Mouse (Mus musculus) intestine, embryonic 14.5 days (tissue): ENCODE results near the gene Dip2c. TPM values are rescaled to one million over a fixed set of nuclear protein-coding genes. Genes with fewer than 3 reads are reported as not detected.

Source experiments
- ATAC-seq: fragments of 200-750 bp; cut with Nextera tagmentation; replicated peaks from 2 replicates; pipeline ENCODE4 v1.8.0; 2017; ENCODE audit warnings: low read depth, moderate number of reproducible peaks, moderate TSS enrichment, moderate library complexity; ENCODE audit not compliant: low FRiP score, low TSS enrichment
- DNase-seq: peaks from one replicate; pipeline ENCODE4 v3.0.0-alpha.2; 2018; ENCODE audit warnings: low spot score
- H3K27ac ChIP-seq: fragments of 300-500 bp; sonication (generic); 2 replicates; pipeline ENCODE4 v1.5.1; 2014; ENCODE audit warnings: low read depth, mild to moderate bottlenecking, control low read depth
- H3K27me3 ChIP-seq: fragments of 300-500 bp; sonication (generic); replicated peaks from 2 replicates; pipeline ENCODE4 v1.6.1; 2014; ENCODE audit warnings: low read length, control low read depth; ENCODE audit not compliant: control insufficient read depth, insufficient read depth
- H3K36me3 ChIP-seq: fragments of 300-500 bp; sonication (generic); 2 replicates; pipeline ENCODE4 v1.6.1; 2014; ENCODE audit warnings: low read length, control low read depth; ENCODE audit not compliant: control insufficient read depth, insufficient read depth
- H3K4me1 ChIP-seq: fragments of 300-500 bp; sonication (generic); replicated peaks from 2 replicates; pipeline ENCODE4 v1.6.1; 2014; ENCODE audit warnings: low read length, control low read depth, mixed read lengths; ENCODE audit not compliant: control insufficient read depth, insufficient read depth
- H3K4me2 ChIP-seq: fragments of 300-500 bp; sonication (generic); 2 replicates; pipeline ENCODE4 v1.6.1; 2014; ENCODE audit warnings: low read length
- H3K4me3 ChIP-seq: fragments of 300-500 bp; sonication (generic); 2 replicates; pipeline ENCODE4 v1.5.1; 2014; ENCODE audit warnings: low read depth, low read length, control low read depth, mixed read lengths
- H3K9ac ChIP-seq: fragments of 300-500 bp; sonication (generic); 2 replicates; pipeline ENCODE4 v1.6.1; 2014; ENCODE audit warnings: mild to moderate bottlenecking, low read length
- H3K9me3 ChIP-seq: fragments of 300-500 bp; sonication (generic); 2 replicates; pipeline ENCODE4 v1.6.1; 2016; ENCODE audit warnings: low read length, control low read depth; ENCODE audit not compliant: control insufficient read depth
- WGBS: fragments of 180-500 bp; shearing (Covaris S2); extraction: QIAGEN DNeasy Blood & Tissue Kit; methylation state at CpG from one replicate; pipeline ENCODE4 v1.1.7; 2014; 5-methylcytosine and 5-hydroxymethylcytosine counted together
- polyA plus RNA-seq: library from polyadenylated mRNA; unstranded; fragments of >200 nt; fragmentation: Nextera tagmentation; extraction: Ambion mirVana; gene quantifications from 2 replicates; pipeline ENCODE4 v1.2.1, GENCODE M21; 2014

Gene Dip2c
- polyA plus RNA-seq, 1 experiment from 2014 or later, result 8.6 TPM

DNA sequence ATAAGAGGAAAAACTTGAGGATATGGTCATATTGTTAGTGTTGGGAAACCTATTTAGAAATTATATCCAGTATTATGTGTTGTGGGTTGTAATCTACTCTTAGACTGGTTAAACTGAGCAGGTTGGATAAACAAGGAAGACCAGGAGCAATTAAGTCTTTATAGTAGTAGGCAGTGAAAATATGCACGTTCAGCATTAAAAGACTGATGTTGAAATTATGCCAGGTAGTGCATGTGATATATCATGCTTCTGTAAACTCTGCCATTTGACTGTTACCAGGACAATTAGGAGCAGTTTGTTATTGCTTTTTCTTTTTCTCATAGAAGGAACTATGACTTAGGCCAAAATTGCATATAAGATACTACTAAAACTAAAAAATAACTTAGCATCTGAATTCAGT is 285.8 kb downstream of the Dip2c start:
- H3K9ac ChIP-seq, result no peak overlapping the region
- H3K27ac ChIP-seq, result no peak overlapping the region
- 0 out of 2 replicates have a peak, but pooled peaks cover 4% of the 10 kb centered on the region for H3K36me3 ChIP-seq
- no peak for ATAC-seq
- no peak for DNase-seq
- H3K27me3 ChIP-seq, result no peaks in the 10 kb centered on the region
- no peak overlapping the region for H3K4me2 ChIP-seq
- H3K9me3 ChIP-seq, result no peaks in the 10 kb centered on the region
- H3K4me3 ChIP-seq, result no peak overlapping the region
- 49% methylated on average over 1 of the region's 1 CpGs for WGBS
- no peaks in the 10 kb centered on the region for H3K4me1 ChIP-seq

- Histone ChIP-seq H3K9me3 (no peaks in the 10 kb centered on the region), H3K27me3 (no peaks in the 10 kb centered on the region), H3K4me3 (no peak overlapping the region), H3K27ac (no peak overlapping the region), H3K9ac (no peak overlapping the region), H3K4me1 (no peaks in the 10 kb centered on the region), H3K4me2 (no peak overlapping the region), H3K36me3 (0 out of 2 replicates have a peak, but pooled peaks cover 4% of the 10 kb centered on the region)
- ATAC-seq, result no peak
- DNase-seq, result no peak
- 20% methylated on average over 2 of the region's 2 CpGs for WGBS
Measured at GRCm38 (mm10) chr13:9562921-9563320, 286.6 kb downstream of the Dip2c start.

DNA sequence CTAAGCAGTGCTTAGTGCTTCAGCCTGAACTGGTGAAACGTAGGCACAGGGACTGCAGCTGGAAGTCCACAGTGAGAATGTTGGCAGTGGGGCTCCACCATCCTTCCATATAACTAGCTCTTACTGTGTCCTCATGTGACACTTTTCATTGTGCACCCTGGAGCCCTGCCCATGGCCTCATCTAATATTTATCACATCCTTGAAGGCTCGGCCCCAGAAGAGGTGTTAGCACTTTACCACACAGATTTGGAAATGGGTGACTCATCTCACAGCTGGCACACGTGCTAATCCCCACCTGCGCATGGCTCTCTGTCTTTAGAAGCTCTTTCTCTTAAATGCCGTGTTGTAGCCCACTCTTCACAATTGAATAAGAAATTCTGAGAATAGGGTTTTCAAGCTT is 292.5 kb downstream of the Dip2c start:
- no peak for ATAC-seq
- no peaks in the 10 kb centered on the region for H3K9me3 ChIP-seq
- DNase-seq, result no peak
- WGBS, result 87% methylated on average over 5 of the region's 5 CpGs
- H3K4me3 ChIP-seq, result no peak overlapping the region
- peaks cover 16% of the 10 kb centered on the region for H3K36me3 ChIP-seq
- no peak overlapping the region for H3K9ac ChIP-seq
- H3K4me1 ChIP-seq, result no peaks in the 10 kb centered on the region
- H3K27ac ChIP-seq, result no peak overlapping the region
- no peaks in the 10 kb centered on the region for H3K27me3 ChIP-seq
- H3K4me2 ChIP-seq, result no peak overlapping the region

GRCm38 (mm10) chr13:9576686-9577085 is 300.4 kb downstream of the Dip2c start:
- Histone ChIP-seq H3K36me3 (peaks cover 11% of the 10 kb centered on the region; the same call in 1 of the 2 replicates), H3K27me3 (no peaks in the 10 kb centered on the region), H3K9me3 (no peaks in the 10 kb centered on the region), H3K4me3 (no peak overlapping the region), H3K27ac (no peak overlapping the region), H3K9ac (no peak overlapping the region), H3K4me2 (no peak overlapping the region), H3K4me1 (no peaks in the 10 kb centered on the region)
- 86% methylated on average over 4 of the region's 4 CpGs for WGBS
- ATAC-seq (no peak), DNase-seq (no peak)

- Histone ChIP-seq H3K27ac (no peak overlapping the region), H3K9ac (no peak overlapping the region), H3K9me3 (no peaks in the 10 kb centered on the region), H3K36me3 (peaks cover 11% of the 10 kb centered on the region; the same call in 1 of the 2 replicates), H3K4me1 (no peaks in the 10 kb centered on the region), H3K27me3 (no peaks in the 10 kb centered on the region), H3K4me2 (no peak overlapping the region), H3K4me3 (no peak overlapping the region)
- 87% methylated on average over 4 of the region's 4 CpGs for WGBS
- DNase-seq (no peak), ATAC-seq (no peak)
Measured at GRCm38 (mm10) chr13:9578456-9578855, 302.1 kb downstream of the Dip2c start.

GRCm38 (mm10) chr13:9581821-9582220 is 305.5 kb downstream of the Dip2c start:
- H3K4me1 ChIP-seq, result no peaks in the 10 kb centered on the region
- peaks cover 11% of the 10 kb centered on the region; the same call in 1 of the 2 replicates for H3K36me3 ChIP-seq
- H3K9me3 ChIP-seq, result no peaks in the 10 kb centered on the region
- DNase-seq (no peak), ATAC-seq (no peak)
- H3K4me2 ChIP-seq, result no peak overlapping the region
- H3K27ac ChIP-seq, result no peak overlapping the region
- no peak overlapping the region for H3K9ac ChIP-seq
- no peak overlapping the region for H3K4me3 ChIP-seq
- no peaks in the 10 kb centered on the region for H3K27me3 ChIP-seq

DNA sequence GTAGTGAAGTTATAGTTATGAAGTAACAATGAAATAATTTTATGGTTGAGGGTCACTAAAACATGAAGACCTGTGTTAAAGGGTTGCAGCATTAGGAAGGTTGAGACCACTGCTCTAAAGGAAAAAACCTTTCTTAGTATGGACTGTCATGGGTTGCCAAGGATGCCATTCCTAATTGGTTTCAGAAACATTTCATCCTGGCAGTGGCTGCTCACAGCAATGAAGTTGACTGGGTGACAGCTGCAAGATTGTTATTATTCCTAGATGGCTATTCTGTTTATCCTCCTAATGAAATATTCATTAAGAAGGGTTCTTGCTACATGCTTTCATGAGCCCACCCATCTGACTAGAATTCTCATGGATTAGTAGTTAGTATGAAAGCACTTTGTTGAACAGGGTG is 307.3 kb downstream of the Dip2c start:
- Histone ChIP-seq H3K4me3 (no peak overlapping the region), H3K4me2 (no peak overlapping the region), H3K9ac (no peak overlapping the region), H3K36me3 (no peaks in the 10 kb centered on the region), H3K27ac (no peak overlapping the region), H3K4me1 (no peaks in the 10 kb centered on the region), H3K9me3 (no peaks in the 10 kb centered on the region), H3K27me3 (no peaks in the 10 kb centered on the region)
- ATAC-seq, result no peak
- DNase-seq, result no peak

DNA sequence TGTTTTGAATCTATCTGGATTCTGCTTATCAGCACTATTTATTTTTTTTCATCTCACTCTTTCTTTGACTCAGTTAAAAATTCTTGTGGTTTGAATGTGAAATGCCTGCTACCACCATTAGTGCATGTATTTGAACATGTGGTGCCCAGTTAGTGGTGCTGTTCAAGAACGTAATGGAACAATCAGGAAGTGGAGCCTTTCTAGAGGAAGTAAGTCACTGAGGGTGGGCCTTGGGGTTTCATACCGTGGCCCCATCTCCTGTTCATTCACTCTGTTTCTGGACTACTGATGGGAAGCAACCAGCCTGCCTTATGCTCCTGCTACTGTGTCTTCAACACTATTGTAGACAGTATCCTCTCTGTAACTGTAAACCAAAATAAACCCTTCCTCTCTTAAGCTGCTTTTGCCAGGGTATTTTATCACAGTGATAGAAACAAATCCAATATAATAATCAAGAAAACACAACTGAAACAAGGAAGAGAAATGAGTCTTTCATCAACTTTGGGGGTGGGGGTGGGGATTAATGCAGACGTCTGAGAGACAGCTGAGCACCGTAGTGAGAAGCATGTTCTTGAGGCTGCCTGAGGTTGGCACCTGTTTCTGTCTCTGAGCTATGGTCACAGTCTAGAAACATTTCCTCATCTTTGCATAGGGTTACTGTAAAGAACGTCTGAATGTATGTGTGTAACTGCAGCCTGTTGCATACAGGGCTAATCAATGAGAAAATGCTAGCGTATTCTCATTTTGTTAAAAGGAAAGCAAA is 323.2 kb downstream of the Dip2c start:
- Histone ChIP-seq H3K4me1 (no peaks in the 10 kb centered on the region), H3K9me3 (no peaks in the 10 kb centered on the region), H3K9ac (no peak overlapping the region), H3K36me3 (peaks cover 15% of the 10 kb centered on the region), H3K27me3 (no peaks in the 10 kb centered on the region), H3K27ac (no peak overlapping the region), H3K4me2 (no peak overlapping the region), H3K4me3 (no peak overlapping the region)
- no peak for DNase-seq
- 81% methylated on average over 6 of the region's 6 CpGs for WGBS
- no peak for ATAC-seq

DNA sequence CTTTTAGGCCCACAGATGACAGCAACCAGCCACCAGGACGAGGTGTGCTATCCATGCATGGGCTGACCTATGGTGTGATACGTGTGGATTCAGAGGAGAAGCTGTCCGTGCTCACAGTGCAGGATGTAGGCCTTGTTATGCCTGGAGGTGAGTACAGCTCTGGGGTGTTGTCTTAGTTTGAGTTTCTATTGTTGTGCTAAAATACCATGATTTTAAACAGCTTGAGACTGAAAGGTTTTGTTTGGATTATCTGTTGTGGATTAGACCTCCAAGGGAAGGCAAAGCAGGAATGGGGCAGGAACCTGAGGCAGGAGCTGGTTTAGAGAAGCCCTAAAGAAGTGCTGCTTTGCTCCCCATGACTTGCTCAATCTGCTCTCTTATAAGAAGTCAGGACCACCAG is 325.0 kb downstream of the Dip2c start:
- H3K9ac ChIP-seq, result no peak overlapping the region
- no peaks in the 10 kb centered on the region for H3K9me3 ChIP-seq
- no peaks in the 10 kb centered on the region for H3K27me3 ChIP-seq
- 80% methylated on average over 3 of the region's 3 CpGs for WGBS
- no peak overlapping the region for H3K4me2 ChIP-seq
- peaks cover 31% of the 10 kb centered on the region for H3K36me3 ChIP-seq
- ATAC-seq (no peak), DNase-seq (no peak)
- no peaks in the 10 kb centered on the region for H3K4me1 ChIP-seq
- H3K27ac ChIP-seq, result no peak overlapping the region
- H3K4me3 ChIP-seq, result no peak overlapping the region
